Mouse (Mus musculus): ENCODE data around the gene Ntn1. TPM values are rescaled to one million over a fixed set of nuclear protein-coding genes. Genes with fewer than 3 reads are reported as not detected.

The Ntn1 gene
- polyA plus RNA-seq, 1 experiment from 2014 or later, result 6.7 TPM

DNA sequence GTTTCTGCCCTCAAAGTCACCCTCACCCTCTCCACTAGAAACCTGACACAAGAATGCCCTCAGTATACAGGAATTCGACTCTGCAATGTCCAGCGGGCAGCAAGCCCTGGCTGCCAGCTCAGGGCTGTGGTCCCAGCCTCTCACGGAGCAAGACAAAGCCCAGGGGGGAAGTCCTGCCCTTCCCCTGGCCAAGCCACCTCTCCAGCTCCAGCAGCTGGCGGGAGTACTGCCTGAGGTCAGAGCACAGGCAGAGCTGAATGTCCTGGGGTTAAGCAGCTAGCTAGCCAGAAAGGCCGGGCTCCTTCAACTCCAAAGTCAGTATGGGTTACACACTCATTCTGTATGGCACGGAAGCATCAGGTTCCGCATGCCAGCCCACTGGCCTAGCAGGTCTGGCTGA is 79.2 kb downstream of the Ntn1 start:
- Histone ChIP-seq H3K4me2 (ENCODE audit: low read length) (no peak overlapping the region), H3K9me3 (ENCODE audit: control insufficient read depth, low read length) (0 out of 2 replicates have a peak, but pooled peaks cover 6% of the 10 kb centered on the region), H3K4me3 (ENCODE audit: low read depth, low read length) (no peak overlapping the region), H3K36me3 (ENCODE audit: control insufficient read depth, insufficient read depth, low read length) (no peaks in the 10 kb centered on the region), H3K27ac (ENCODE audit: low read depth) (no peak overlapping the region), H3K9ac (ENCODE audit: low read length) (no peak overlapping the region), H3K27me3 (replicated peaks; ENCODE audit: control insufficient read depth, insufficient read depth, low read length) (no peaks in the 10 kb centered on the region), H3K4me1 (replicated peaks; ENCODE audit: control insufficient read depth, insufficient read depth, low read length) (no peaks in the 10 kb centered on the region)
- ATAC-seq (replicated peaks; ENCODE audit: low FRiP score, low TSS enrichment, low read depth) (no peak), DNase-seq (ENCODE audit: low spot score) (no peak)
- 74% methylated on average over 7 of the region's 7 CpGs for WGBS

- peaks cover 13% of the 10 kb centered on the region for H3K4me1 ChIP-seq (replicated peaks; ENCODE audit: control insufficient read depth, insufficient read depth, low read length)
- no peak overlapping the region for H3K27ac ChIP-seq (ENCODE audit: low read depth)
- H3K4me2 ChIP-seq (ENCODE audit: low read length), result no peak overlapping the region
- no peaks in the 10 kb centered on the region for H3K36me3 ChIP-seq (ENCODE audit: control insufficient read depth, insufficient read depth, low read length)
- ATAC-seq (replicated peaks; ENCODE audit: low FRiP score, low TSS enrichment, low read depth) (no peak), DNase-seq (ENCODE audit: low spot score) (no peak)
- no peaks in the 10 kb centered on the region for H3K27me3 ChIP-seq (replicated peaks; ENCODE audit: control insufficient read depth, insufficient read depth, low read length)
- H3K9ac ChIP-seq (ENCODE audit: low read length), result no peak overlapping the region
- 71% methylated on average over 11 of the region's 11 CpGs for WGBS
- H3K4me3 ChIP-seq (ENCODE audit: low read depth, low read length), result no peak overlapping the region
- peaks cover 10% of the 10 kb centered on the region; the same call in 1 of the 2 replicates for H3K9me3 ChIP-seq (ENCODE audit: control insufficient read depth, low read length)
These were observed 85.0 kb downstream of the Ntn1 start for GRCm38 (mm10) chr11:68315551-68316130.

DNA sequence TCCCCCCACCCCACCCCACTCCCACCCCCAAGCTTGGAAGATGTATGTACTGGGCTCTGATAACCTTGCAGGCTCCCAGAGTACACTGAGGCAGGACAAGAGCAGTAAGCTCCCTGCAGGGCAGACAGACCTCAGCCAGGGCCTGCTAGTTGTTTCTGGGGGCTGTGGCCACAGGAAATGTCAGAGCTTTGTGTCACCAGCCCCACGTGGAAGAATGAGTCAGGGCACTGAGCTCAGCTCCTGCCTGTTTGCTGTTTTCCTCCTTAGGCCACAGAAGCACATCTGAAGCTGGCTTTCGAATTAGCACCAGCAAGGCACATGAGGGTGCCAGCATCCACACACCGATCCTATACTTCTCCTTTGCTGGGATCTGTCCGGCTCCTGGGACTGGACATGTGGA is 86.8 kb downstream of the Ntn1 start:
- H3K27ac ChIP-seq (ENCODE audit: low read depth), result no peak overlapping the region
- H3K9me3 ChIP-seq (ENCODE audit: control insufficient read depth, low read length), result peaks cover 10% of the 10 kb centered on the region; the same call in 1 of the 2 replicates
- H3K4me2 ChIP-seq (ENCODE audit: low read length), result no peak overlapping the region
- ATAC-seq (replicated peaks; ENCODE audit: low FRiP score, low TSS enrichment, low read depth) (no peak), DNase-seq (ENCODE audit: low spot score) (no peak)
- H3K4me1 ChIP-seq (replicated peaks; ENCODE audit: control insufficient read depth, insufficient read depth, low read length), result peaks cover 20% of the 10 kb centered on the region
- H3K9ac ChIP-seq (ENCODE audit: low read length), result no peak overlapping the region
- WGBS, result 59% methylated on average over 4 of the region's 4 CpGs
- H3K4me3 ChIP-seq (ENCODE audit: low read depth, low read length), result no peak overlapping the region
- H3K27me3 ChIP-seq (replicated peaks; ENCODE audit: control insufficient read depth, insufficient read depth, low read length), result no peaks in the 10 kb centered on the region
- no peaks in the 10 kb centered on the region for H3K36me3 ChIP-seq (ENCODE audit: control insufficient read depth, insufficient read depth, low read length)

DNA sequence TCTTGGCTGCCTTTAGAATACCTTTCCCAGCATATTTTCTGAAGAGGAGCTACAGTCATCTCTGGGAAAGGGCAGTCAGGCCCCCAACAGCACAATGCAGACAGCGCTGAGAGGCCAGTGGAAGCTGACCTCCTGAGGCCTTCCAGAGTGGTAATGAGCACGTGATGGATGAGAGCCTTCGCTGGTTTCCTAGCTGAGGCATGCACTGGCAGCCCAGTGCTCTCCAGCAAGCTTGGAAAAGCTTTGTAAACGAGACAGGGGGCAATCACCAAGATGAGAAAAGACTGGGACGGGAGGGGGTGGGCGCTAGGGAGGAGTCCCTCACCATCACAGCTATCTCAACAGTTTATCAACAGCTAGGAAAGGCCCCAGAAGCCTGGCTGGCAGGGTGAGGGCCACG is 87.6 kb downstream of the Ntn1 start:
- H3K27me3 ChIP-seq (replicated peaks; ENCODE audit: control insufficient read depth, insufficient read depth, low read length), result no peaks in the 10 kb centered on the region
- peaks cover 10% of the 10 kb centered on the region; the same call in 1 of the 2 replicates for H3K9me3 ChIP-seq (ENCODE audit: control insufficient read depth, low read length)
- no peak overlapping the region for H3K27ac ChIP-seq (ENCODE audit: low read depth)
- H3K9ac ChIP-seq (ENCODE audit: low read length), result no peak overlapping the region
- peaks cover 21% of the 10 kb centered on the region for H3K4me1 ChIP-seq (replicated peaks; ENCODE audit: control insufficient read depth, insufficient read depth, low read length)
- WGBS, result 15% methylated on average over 7 of the region's 7 CpGs
- no peak overlapping the region for H3K4me2 ChIP-seq (ENCODE audit: low read length)
- H3K4me3 ChIP-seq (ENCODE audit: low read depth, low read length), result no peak overlapping the region
- ATAC-seq (replicated peaks; ENCODE audit: low FRiP score, low TSS enrichment, low read depth) (no peak), DNase-seq (ENCODE audit: low spot score) (no peak)
- H3K36me3 ChIP-seq (ENCODE audit: control insufficient read depth, insufficient read depth, low read length), result no peaks in the 10 kb centered on the region

DNA sequence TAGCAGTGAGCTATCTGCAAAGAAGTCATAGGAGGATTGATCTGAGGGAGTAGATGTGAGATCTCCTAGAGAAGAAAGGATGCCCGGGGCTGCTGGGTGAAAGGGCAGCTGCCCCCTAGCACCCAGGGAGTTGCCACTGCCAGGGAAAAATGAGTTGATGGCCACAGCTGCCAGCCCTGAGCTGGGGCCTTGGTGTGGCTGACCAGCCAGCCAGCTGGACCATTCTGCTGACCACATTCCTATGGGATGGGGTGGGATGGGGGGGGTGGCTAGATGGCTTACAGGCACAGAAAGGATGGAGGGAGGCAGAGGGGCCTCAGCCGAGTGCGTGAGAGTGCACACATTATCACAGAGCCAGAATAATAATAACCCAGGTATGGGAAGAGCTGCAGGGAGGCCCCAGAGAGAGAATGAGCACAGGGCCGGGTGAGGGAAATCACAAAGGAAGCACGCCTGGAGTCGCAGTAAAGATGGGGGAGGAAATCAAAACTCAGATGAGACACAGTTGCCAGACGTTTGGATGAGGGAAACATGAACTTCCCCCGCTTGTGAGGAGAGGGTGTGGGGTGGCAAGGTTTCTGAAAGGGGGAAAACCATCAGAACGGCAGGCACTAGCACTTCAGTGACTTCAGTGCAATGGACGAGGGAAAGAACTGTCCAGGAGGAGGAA is 91.6 kb downstream of the Ntn1 start:
- Histone ChIP-seq H3K27ac (ENCODE audit: low read depth) (no peak overlapping the region), H3K4me1 (replicated peaks; ENCODE audit: control insufficient read depth, insufficient read depth, low read length) (peaks cover 27% of the 10 kb centered on the region), H3K36me3 (ENCODE audit: control insufficient read depth, insufficient read depth, low read length) (no peaks in the 10 kb centered on the region), H3K9ac (ENCODE audit: low read length) (no peak overlapping the region), H3K4me2 (ENCODE audit: low read length) (no peak overlapping the region), H3K4me3 (ENCODE audit: low read depth, low read length) (no peak overlapping the region), H3K27me3 (replicated peaks; ENCODE audit: control insufficient read depth, insufficient read depth, low read length) (no peaks in the 10 kb centered on the region), H3K9me3 (ENCODE audit: control insufficient read depth, low read length) (peaks cover 4% of the 10 kb centered on the region; the same call in 1 of the 2 replicates)
- DNase-seq (ENCODE audit: low spot score), result no peak
- no peak for ATAC-seq (replicated peaks; ENCODE audit: low FRiP score, low TSS enrichment, low read depth)
- WGBS, result 40% methylated on average over 10 of the region's 10 CpGs

DNA sequence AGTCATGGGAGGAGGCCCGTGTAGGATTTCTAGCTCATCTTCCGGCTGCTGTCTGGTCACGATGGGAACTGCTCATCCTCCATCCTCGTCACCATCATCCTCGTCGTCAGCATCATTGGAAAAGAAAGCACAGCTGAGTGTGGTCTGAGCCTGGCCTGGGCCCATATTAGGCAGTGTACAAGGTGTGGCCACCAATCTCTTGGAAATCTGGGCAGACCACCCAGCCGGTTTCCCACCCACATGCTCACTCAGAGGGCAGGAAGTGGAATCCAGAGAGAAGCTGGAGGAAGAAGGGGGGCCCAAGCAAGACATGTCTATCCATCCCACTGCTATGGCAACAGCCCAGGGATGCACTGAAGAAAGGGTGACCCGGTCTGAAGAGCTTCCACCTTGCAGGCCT is 94.6 kb downstream of the Ntn1 start:
- no peak overlapping the region for H3K4me2 ChIP-seq (ENCODE audit: low read length)
- WGBS, result 47% methylated on average over 8 of the region's 8 CpGs
- H3K27ac ChIP-seq (ENCODE audit: low read depth), result 0 out of 2 replicates have a peak overlapping the region, but pooled peaks have one; percentile 40
- H3K9me3 ChIP-seq (ENCODE audit: control insufficient read depth, low read length), result no peaks in the 10 kb centered on the region
- no peak overlapping the region for H3K9ac ChIP-seq (ENCODE audit: low read length)
- DNase-seq (ENCODE audit: low spot score) (peak; percentile 58), ATAC-seq (replicated peaks; ENCODE audit: low FRiP score, low TSS enrichment, low read depth) (0 out of 2 replicates have a peak, but pooled peaks have one; percentile 32)
- no peaks in the 10 kb centered on the region for H3K27me3 ChIP-seq (replicated peaks; ENCODE audit: control insufficient read depth, insufficient read depth, low read length)
- H3K4me3 ChIP-seq (ENCODE audit: low read depth, low read length), result no peak overlapping the region
- H3K4me1 ChIP-seq (replicated peaks; ENCODE audit: control insufficient read depth, insufficient read depth, low read length), result peaks cover 14% of the 10 kb centered on the region
- no peaks in the 10 kb centered on the region for H3K36me3 ChIP-seq (ENCODE audit: control insufficient read depth, insufficient read depth, low read length)

DNA sequence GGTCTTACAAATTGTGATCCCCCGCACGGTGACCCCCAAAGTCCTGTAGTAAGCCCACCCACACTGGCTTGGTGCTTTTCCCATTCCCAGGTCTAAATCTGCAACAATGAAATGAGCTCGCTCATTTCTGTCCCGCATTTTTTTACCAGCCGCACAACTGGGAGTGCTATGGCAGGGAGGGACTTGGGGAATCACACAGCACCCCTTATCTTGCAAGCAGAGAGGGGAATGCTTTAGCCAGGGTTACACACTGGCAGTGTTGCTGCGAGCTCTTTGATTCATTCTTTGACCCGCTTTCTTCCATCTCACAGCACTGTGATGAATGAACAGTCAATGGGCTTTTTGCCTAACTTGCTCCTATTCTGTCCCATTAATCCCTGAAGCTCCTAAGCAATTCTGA is 98.3 kb downstream of the Ntn1 start:
- Histone ChIP-seq H3K9ac (ENCODE audit: low read length) (no peak overlapping the region), H3K4me2 (ENCODE audit: low read length) (no peak overlapping the region), H3K27ac (ENCODE audit: low read depth) (no peak overlapping the region), H3K27me3 (replicated peaks; ENCODE audit: control insufficient read depth, insufficient read depth, low read length) (no peaks in the 10 kb centered on the region), H3K36me3 (ENCODE audit: control insufficient read depth, insufficient read depth, low read length) (no peaks in the 10 kb centered on the region), H3K4me1 (replicated peaks; ENCODE audit: control insufficient read depth, insufficient read depth, low read length) (peaks cover 6% of the 10 kb centered on the region; the same call in 1 of the 2 replicates), H3K9me3 (ENCODE audit: control insufficient read depth, low read length) (no peaks in the 10 kb centered on the region), H3K4me3 (ENCODE audit: low read depth, low read length) (no peak overlapping the region)
- ATAC-seq (replicated peaks; ENCODE audit: low FRiP score, low TSS enrichment, low read depth), result no peak
- WGBS, result 85% methylated on average over 7 of the region's 7 CpGs
- no peak for DNase-seq (ENCODE audit: low spot score)

DNA sequence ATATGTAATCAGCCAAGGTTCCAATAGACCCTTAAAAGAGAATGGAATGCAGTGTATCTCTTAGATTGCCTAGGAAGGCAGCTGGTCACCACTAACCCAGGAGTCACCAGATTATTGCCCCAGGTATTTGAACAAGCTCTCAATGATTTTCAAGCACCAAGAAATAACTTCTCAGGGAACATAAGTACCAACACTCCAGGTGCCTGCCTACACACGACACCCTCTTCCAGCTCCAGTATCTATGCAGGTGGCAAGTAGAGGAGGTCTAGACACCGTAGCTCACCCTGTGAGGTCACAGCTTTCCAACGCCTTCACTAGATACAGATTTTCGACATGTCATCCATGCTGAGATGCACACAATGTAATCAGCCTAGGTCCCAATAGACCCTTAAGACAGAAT is 99.0 kb downstream of the Ntn1 start:
- Histone ChIP-seq H3K36me3 (ENCODE audit: control insufficient read depth, insufficient read depth, low read length) (no peaks in the 10 kb centered on the region), H3K4me3 (ENCODE audit: low read depth, low read length) (no peak overlapping the region), H3K27ac (ENCODE audit: low read depth) (no peak overlapping the region), H3K9me3 (ENCODE audit: control insufficient read depth, low read length) (no peaks in the 10 kb centered on the region), H3K4me1 (replicated peaks; ENCODE audit: control insufficient read depth, insufficient read depth, low read length) (peaks cover 6% of the 10 kb centered on the region; the same call in 1 of the 2 replicates), H3K4me2 (ENCODE audit: low read length) (no peak overlapping the region), H3K27me3 (replicated peaks; ENCODE audit: control insufficient read depth, insufficient read depth, low read length) (no peaks in the 10 kb centered on the region), H3K9ac (ENCODE audit: low read length) (no peak overlapping the region)
- no peak for DNase-seq (ENCODE audit: low spot score)
- no peak for ATAC-seq (replicated peaks; ENCODE audit: low FRiP score, low TSS enrichment, low read depth)
- WGBS, result 85% methylated on average over 4 of the region's 4 CpGs

DNA sequence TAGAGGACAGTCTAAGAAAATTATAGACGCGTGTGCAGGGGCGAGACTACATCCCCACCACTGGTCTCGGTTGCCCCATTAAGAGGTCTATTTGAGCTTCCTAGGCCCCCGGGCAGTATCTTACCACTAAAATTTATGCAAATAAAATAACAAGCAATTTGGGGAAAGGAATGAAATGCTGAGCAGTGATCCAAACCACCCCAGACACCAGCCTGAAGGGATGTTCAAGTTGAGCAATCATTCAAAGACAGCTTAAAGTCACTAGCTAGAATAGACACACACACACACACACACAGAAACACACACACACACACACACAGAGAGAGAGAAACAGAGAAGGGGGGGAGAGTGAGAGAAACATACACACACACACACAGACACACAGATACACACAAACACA is 105.1 kb downstream of the Ntn1 start:
- ATAC-seq (replicated peaks; ENCODE audit: low FRiP score, low TSS enrichment, low read depth) (no peak), DNase-seq (ENCODE audit: low spot score) (no peak)
- Histone ChIP-seq H3K27me3 (replicated peaks; ENCODE audit: control insufficient read depth, insufficient read depth, low read length) (no peaks in the 10 kb centered on the region), H3K4me1 (replicated peaks; ENCODE audit: control insufficient read depth, insufficient read depth, low read length) (no peaks in the 10 kb centered on the region), H3K4me2 (ENCODE audit: low read length) (no peak overlapping the region), H3K9ac (ENCODE audit: low read length) (no peak overlapping the region), H3K4me3 (ENCODE audit: low read depth, low read length) (no peak overlapping the region), H3K9me3 (ENCODE audit: control insufficient read depth, low read length) (no peaks in the 10 kb centered on the region), H3K27ac (ENCODE audit: low read depth) (no peak overlapping the region), H3K36me3 (ENCODE audit: control insufficient read depth, insufficient read depth, low read length) (no peaks in the 10 kb centered on the region)
- WGBS, result 88% methylated on average over 5 of the region's 5 CpGs

Measured in intestine, embryonic 14.5 days (tissue).